Mouse (Mus musculus) midbrain, embryonic 15.5 days (tissue): ENCODE measurements around the gene Tmem123. TPM values are rescaled to one million over a fixed set of nuclear protein-coding genes. Genes with fewer than 3 reads are reported as not detected.
A peak's percentile ranks its signal among the peaks of the same experiment; 100 is the strongest.

ENCODE experiments used
- ATAC-seq: fragments of 200-750 bp; cut with Nextera tagmentation; replicated peaks from 2 replicates; pipeline ENCODE4 v1.8.0; 2017; ENCODE audit warnings: moderate TSS enrichment
- H3K27ac ChIP-seq: fragments of 300-500 bp; sonication (generic); 2 replicates; pipeline ENCODE4 v1.5.1; 2015; ENCODE audit warnings: mild to moderate bottlenecking, inconsistent platforms
- H3K27me3 ChIP-seq: fragments of 300-500 bp; sonication (generic); replicated peaks from 2 replicates; pipeline ENCODE4 v1.6.1; 2015; ENCODE audit warnings: inconsistent platforms
- H3K36me3 ChIP-seq: fragments of 300-500 bp; sonication (generic); replicated peaks from 2 replicates; pipeline ENCODE4 v1.6.1; 2015; ENCODE audit warnings: inconsistent platforms
- H3K4me1 ChIP-seq: fragments of 300-500 bp; sonication (generic); 2 replicates; pipeline ENCODE4 v1.6.1; 2015; ENCODE audit warnings: inconsistent platforms
- H3K4me2 ChIP-seq: fragments of 300-500 bp; sonication (generic); 2 replicates; pipeline ENCODE4 v1.6.1; 2015; ENCODE audit warnings: inconsistent platforms, mild to moderate bottlenecking, moderate library complexity
- H3K4me3 ChIP-seq: fragments of 300-500 bp; sonication (generic); 2 replicates; pipeline ENCODE4 v1.5.1; 2015; ENCODE audit warnings: mild to moderate bottlenecking, inconsistent platforms
- H3K9ac ChIP-seq: fragments of 300-500 bp; sonication (generic); 2 replicates; pipeline ENCODE4 v1.6.1; 2015; ENCODE audit warnings: mild to moderate bottlenecking, inconsistent platforms
- H3K9me3 ChIP-seq: fragments of 300-500 bp; sonication (generic); 2 replicates; pipeline ENCODE4 v1.6.1; 2016; ENCODE audit warnings: inconsistent platforms
- WGBS: fragments of 180-500 bp; shearing (Covaris S2); methylation state at CpG from one replicate; pipeline ENCODE4 v1.1.7; 2015; ENCODE audit warnings: mixed read lengths; 5-methylcytosine and 5-hydroxymethylcytosine counted together
- microRNA-seq: library from miRNA; unstranded; fragments of <30 nt; microRNA quantifications from one replicate; pipeline ENCODE4, GENCODE M21; 2016
- polyA plus RNA-seq: library from polyadenylated mRNA; unstranded; fragments of >200 nt; fragmentation: Nextera tagmentation; extraction: Ambion mirVana; gene quantifications from 2 replicates; pipeline ENCODE4 v1.2.1, GENCODE M21; 2015

The Tmem123 gene
- polyA plus RNA-seq, 1 experiment from 2014 or later: 18.0 TPM

GRCm38 (mm10) chr9:7836905-7837805, 73.3 kb downstream of the Tmem123 start, which contains the start of gene Birc2:
Birc2 (minus strand) TSS chr9:7837064.
- Histone ChIP-seq H3K27ac (peak within 1 kb of the TSS; percentile 99), H3K4me1 (peaks cover 35% of the 10 kb centered on the region), H3K4me3 (peak within 1 kb of the TSS; percentile 70), H3K36me3 (no peaks in the 10 kb centered on the region; the same call in 1 of the 2 replicates), H3K9ac (peak within 1 kb of the TSS; percentile 87), H3K9me3 (no peaks in the 10 kb centered on the region), H3K27me3 (no peaks in the 10 kb centered on the region), H3K4me2 (peak within 1 kb of the TSS; percentile 73)
- under 1% methylated on average over 67 of the region's 68 CpGs for WGBS
- peak; percentile 98 for ATAC-seq

GRCm38 (mm10) chr9:7837806-7838440, 74.1 kb downstream of the Tmem123 start:
- H3K36me3 ChIP-seq: no peaks in the 10 kb centered on the region; the same call in 1 of the 2 replicates
- no peaks in the 10 kb centered on the region for H3K27me3 ChIP-seq
- peak overlapping the region; percentile 70 for H3K4me3 ChIP-seq
- peak overlapping the region; percentile 87 for H3K9ac ChIP-seq
- peak; percentile 48 for ATAC-seq
- H3K4me1 ChIP-seq: peaks cover 28% of the 10 kb centered on the region
- peak overlapping the region; percentile 99 for H3K27ac ChIP-seq
- H3K9me3 ChIP-seq: no peaks in the 10 kb centered on the region
- H3K4me2 ChIP-seq: peak overlapping the region; percentile 73
- 14% methylated on average over 14 of the region's 14 CpGs for WGBS

GRCm38 (mm10) chr9:7841221-7841620, 77.4 kb downstream of the Tmem123 start:
- Histone ChIP-seq H3K27ac (no peak overlapping the region), H3K27me3 (no peaks in the 10 kb centered on the region), H3K9ac (no peak overlapping the region), H3K4me2 (no peak overlapping the region), H3K4me3 (no peak overlapping the region), H3K9me3 (no peaks in the 10 kb centered on the region), H3K36me3 (no peaks in the 10 kb centered on the region), H3K4me1 (peaks cover 4% of the 10 kb centered on the region; the same call in 1 of the 2 replicates)
- WGBS: 81% methylated on average over 6 of the region's 6 CpGs
- ATAC-seq: no peak

Small RNA genes within 50 kb of the gene (microRNA-seq; reads per million reads assigned to microRNA genes)
- gene Mir5618: 2.0 reads per million, percentile 3 among the genes with 10 or more reads in this experiment

Other genes starting within 250 kb of the Tmem123 start
- 0.10 TPM in 1 of 2 replicates, not detected in the other for gene Mmp8, start 205.6 kb upstream of the Tmem123 start, polyA plus RNA-seq
- not detected in 2 replicates for gene Mmp27, start 192.6 kb upstream of the Tmem123 start, polyA plus RNA-seq
- gene Mmp20, start 135.8 kb upstream of the Tmem123 start, polyA plus RNA-seq: not detected in 2 replicates
- gene Mmp7, start 72.0 kb upstream of the Tmem123 start, polyA plus RNA-seq: not detected in 2 replicates
- 42.3 and 45.5 TPM in 2 replicates for gene Birc2, start 73.0 kb downstream of the Tmem123 start, polyA plus RNA-seq
- gene Birc3, start 109.1 kb downstream of the Tmem123 start, polyA plus RNA-seq: 2.3 and 2.7 TPM in 2 replicates
- gene Yap1, start 240.6 kb downstream of the Tmem123 start, polyA plus RNA-seq: 8.0 and 9.2 TPM in 2 replicates